Mouse (Mus musculus): Measurements from ENCODE around the gene Gm7102.
"Not testable (repeated sequence)": the region's sequence is repeated elsewhere in the genome, so short reads cannot be mapped to it uniquely, and the experiment has no call there.

Gm7102 gene

GRCm38 (mm10) chr19:61175756-61176324 is at the start of gene Gm7102:
TSS of gene Gm7102 (minus strand) at chr19:61176309.
- peak; percentile 5 to 7 for DNase-seq

GRCm38 (mm10) chr19:61224678-61225525 is 48.8 kb upstream of the Gm7102 start:
- peak; percentile 24 to 25 for DNase-seq

- no peak for DNase-seq
These were observed 47.7 kb upstream of the Gm7102 start for GRCm38 (mm10) chr19:61223706-61224328.

- DNase-seq = not testable (repeated sequence)
These were observed 31.4 kb upstream of the Gm7102 start for GRCm38 (mm10) chr19:61207506-61207905.

GRCm38 (mm10) chr19:61199836-61200235 is 23.7 kb upstream of the Gm7102 start:
- DNase-seq = peak; percentile 20 to 31

- peak; percentile 80 to 89 for DNase-seq
These were observed 23.2 kb upstream of the Gm7102 start for GRCm38 (mm10) chr19:61199316-61199715.

- not testable (repeated sequence) for DNase-seq
These were observed 7.5 kb upstream of the Gm7102 start, which contains the start of gene Gm6020 for GRCm38 (mm10) chr19:61183590-61183989. TSS of gene Gm6020 (plus strand) at chr19:61183890.

GRCm38 (mm10) chr19:61151701-61152420 is 24.2 kb downstream of the Gm7102 start:
- peak; percentile 5 to 6 for DNase-seq

GRCm38 (mm10) chr19:61151372-61151700 is 24.8 kb downstream of the Gm7102 start:
- DNase-seq = peak; percentile 27 to 29

- DNase-seq = no peak
These were observed 34.8 kb downstream of the Gm7102 start for GRCm38 (mm10) chr19:61141299-61141698.

- peak; percentile 80 to 82 for DNase-seq
These were observed 35.5 kb downstream of the Gm7102 start, which contains the start of gene Zfp950 for GRCm38 (mm10) chr19:61140342-61141206. TSS of gene Zfp950 (minus strand) at chr19:61140840.

GRCm38 (mm10) chr19:61138655-61139054 is 37.5 kb downstream of the Gm7102 start:
- DNase-seq = no peak

- no peak for DNase-seq
These were observed 45.0 kb downstream of the Gm7102 start for GRCm38 (mm10) chr19:61131096-61131495.

All from cerebellum, postnatal 25 days (tissue).